Mouse (Mus musculus) E14TG2a.4 (cell line): ENCODE data around the gene Cabp2.

ENCODE experiments used
- CTCF ChIP-seq: conservative IDR thresholded peaks from 2 replicates; pipeline ENCODE4 v1.5.1; 2014; ENCODE audit warnings: low read length
- NANOG ChIP-seq: IDR thresholded peaks from 2 replicates; pipeline ENCODE4 v1.6.1; 2014; ENCODE audit warnings: borderline replicate concordance, low read length, mixed read lengths
- POU5F1 ChIP-seq: IDR thresholded peaks from 2 replicates; pipeline ENCODE4 v1.6.1; 2014; ENCODE audit warnings: low read length, borderline replicate concordance

GRCm38 (mm10) chr19:4091383-4091782 lies 10.0 kb downstream of the Cabp2 start:
- no peak for TF ChIP-seq CTCF
- no peak for TF ChIP-seq POU5F1
- TF ChIP-seq NANOG = no peak
